Mouse (Mus musculus): ENCODE results near the gene Chd9. TPM values are rescaled to one million over a fixed set of nuclear protein-coding genes. Genes with fewer than 3 reads are reported as not detected.

Chd9 gene
- polyA plus RNA-seq, 1 experiment from 2014 or later = 95.1 TPM

DNA sequence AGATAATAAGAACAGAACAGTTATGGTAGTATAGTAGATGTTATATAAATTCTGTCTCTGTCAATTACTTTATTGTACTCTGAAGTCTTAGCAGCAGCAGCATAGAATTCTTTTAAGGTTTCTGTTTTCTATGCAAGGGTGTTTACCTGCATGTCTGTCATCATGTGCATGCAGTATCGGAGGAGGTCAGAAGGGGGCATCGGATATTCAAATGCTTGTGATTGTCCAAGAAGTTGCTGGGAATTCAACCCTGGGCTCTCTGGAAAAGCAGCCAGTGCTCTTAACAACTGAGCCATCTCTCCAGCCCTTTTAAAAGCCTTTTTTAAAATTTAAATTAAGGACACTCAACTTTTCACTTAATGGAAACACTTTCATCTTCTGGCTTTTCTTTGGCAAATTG lies 251.5 kb downstream of the Chd9 start:
- no peak overlapping the region for H3K9ac ChIP-seq
- no peak overlapping the region for H3K27ac ChIP-seq
- H3K9me3 ChIP-seq = no peaks in the 10 kb centered on the region
- WGBS = 92% methylated on average over 2 of the region's 2 CpGs
- H3K4me2 ChIP-seq = no peak overlapping the region
- H3K27me3 ChIP-seq = no peaks in the 10 kb centered on the region
- H3K4me3 ChIP-seq = no peak overlapping the region
- peaks cover 36% of the 10 kb centered on the region for H3K36me3 ChIP-seq
- ATAC-seq (ENCODE audit: insufficient number of reproducible peaks, insufficient read depth, low FRiP score, low TSS enrichment, low read depth) = no peak
- no peaks in the 10 kb centered on the region for H3K4me1 ChIP-seq

GRCm38 (mm10) chr8:91081911-91082310 lies 253.8 kb downstream of the Chd9 start:
- H3K4me1 ChIP-seq = no peaks in the 10 kb centered on the region
- H3K27me3 ChIP-seq = no peaks in the 10 kb centered on the region
- peaks cover 43% of the 10 kb centered on the region for H3K36me3 ChIP-seq
- H3K9me3 ChIP-seq = no peaks in the 10 kb centered on the region
- no peak overlapping the region for H3K4me2 ChIP-seq
- no peak overlapping the region for H3K9ac ChIP-seq
- no peak overlapping the region for H3K4me3 ChIP-seq
- WGBS = 75% methylated on average over 7 of the region's 7 CpGs
- no peak overlapping the region for H3K27ac ChIP-seq
- no peak for ATAC-seq (ENCODE audit: insufficient number of reproducible peaks, insufficient read depth, low FRiP score, low TSS enrichment, low read depth)

GRCm38 (mm10) chr8:91082428-91082827 lies 254.3 kb downstream of the Chd9 start:
- Histone ChIP-seq H3K9me3 (no peaks in the 10 kb centered on the region), H3K9ac (no peak overlapping the region), H3K4me1 (no peaks in the 10 kb centered on the region), H3K27ac (no peak overlapping the region), H3K4me3 (no peak overlapping the region), H3K4me2 (no peak overlapping the region), H3K36me3 (peaks cover 46% of the 10 kb centered on the region), H3K27me3 (no peaks in the 10 kb centered on the region)
- WGBS = 90% methylated on average over 12 of the region's 12 CpGs
- no peak for ATAC-seq (ENCODE audit: insufficient number of reproducible peaks, insufficient read depth, low FRiP score, low TSS enrichment, low read depth)

DNA sequence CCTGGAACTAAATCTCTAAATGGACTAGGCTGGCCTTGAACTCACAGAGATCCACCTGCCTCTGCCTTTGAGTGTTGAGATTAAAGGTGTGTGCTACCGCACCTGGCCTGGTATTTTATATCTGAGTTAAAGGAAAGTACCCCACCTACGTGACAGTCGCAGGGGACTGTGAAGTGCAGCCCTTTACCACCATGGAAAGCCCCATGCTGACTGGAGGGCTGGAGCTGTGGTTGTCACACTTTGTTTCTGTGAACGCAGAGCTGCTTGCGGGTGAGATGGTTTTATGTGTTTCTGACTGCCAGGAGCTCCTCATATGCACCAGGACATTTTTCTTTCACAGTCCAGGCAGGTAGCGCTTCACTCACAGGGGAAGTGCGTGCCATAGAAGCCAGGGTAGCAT lies 260.3 kb downstream of the Chd9 start:
- no peak overlapping the region for H3K4me3 ChIP-seq

GRCm38 (mm10) chr8:91089601-91090000 lies 261.4 kb downstream of the Chd9 start:
- Histone ChIP-seq H3K4me3 (no peak overlapping the region), H3K9ac (no peak overlapping the region), H3K36me3 (peaks cover 64% of the 10 kb centered on the region), H3K27ac (no peak overlapping the region), H3K4me1 (no peaks in the 10 kb centered on the region), H3K4me2 (no peak overlapping the region), H3K27me3 (no peaks in the 10 kb centered on the region), H3K9me3 (no peaks in the 10 kb centered on the region)
- 91% methylated on average over 2 of the region's 2 CpGs for WGBS
- ATAC-seq (ENCODE audit: insufficient number of reproducible peaks, insufficient read depth, low FRiP score, low TSS enrichment, low read depth) = no peak

More for the DNA sequence above, 260.3 kb downstream of the Chd9 start:
- Histone ChIP-seq H3K4me2 (no peak overlapping the region), H3K36me3 (peaks cover 63% of the 10 kb centered on the region), H3K9me3 (no peaks in the 10 kb centered on the region), H3K27me3 (no peaks in the 10 kb centered on the region), H3K9ac (no peak overlapping the region), H3K27ac (no peak overlapping the region), H3K4me1 (no peaks in the 10 kb centered on the region)
- WGBS = 93% methylated on average over 7 of the region's 7 CpGs
- no peak for ATAC-seq (ENCODE audit: insufficient number of reproducible peaks, insufficient read depth, low FRiP score, low TSS enrichment, low read depth)

GRCm38 (mm10) chr8:91094135-91094534 lies 266.0 kb downstream of the Chd9 start:
- Histone ChIP-seq H3K36me3 (peaks cover 61% of the 10 kb centered on the region), H3K27me3 (no peaks in the 10 kb centered on the region), H3K9me3 (no peaks in the 10 kb centered on the region), H3K4me3 (no peak overlapping the region), H3K9ac (no peak overlapping the region), H3K27ac (no peak overlapping the region), H3K4me2 (no peak overlapping the region), H3K4me1 (no peaks in the 10 kb centered on the region)
- WGBS = 88% methylated on average over 5 of the region's 5 CpGs
- no peak for ATAC-seq (ENCODE audit: insufficient number of reproducible peaks, insufficient read depth, low FRiP score, low TSS enrichment, low read depth)

GRCm38 (mm10) chr8:91098106-91098505 lies 270.0 kb downstream of the Chd9 start:
- no peaks in the 10 kb centered on the region for H3K9me3 ChIP-seq
- WGBS = 93% methylated on average over 6 of the region's 6 CpGs
- H3K4me2 ChIP-seq = no peak overlapping the region
- peaks cover 61% of the 10 kb centered on the region for H3K36me3 ChIP-seq
- no peak overlapping the region for H3K27ac ChIP-seq
- no peak overlapping the region for H3K9ac ChIP-seq
- H3K4me1 ChIP-seq = no peaks in the 10 kb centered on the region
- no peak for ATAC-seq (ENCODE audit: insufficient number of reproducible peaks, insufficient read depth, low FRiP score, low TSS enrichment, low read depth)
- no peaks in the 10 kb centered on the region for H3K27me3 ChIP-seq
- no peak overlapping the region for H3K4me3 ChIP-seq

Small RNA genes lying within 50 kb of the gene (microRNA-seq; reads per million reads assigned to microRNA genes)
- gene Gm44382 = not detected

Other genes starting within 250 kb of the Chd9 start
- 0.37 TPM in 1 of 2 replicates, not detected in the other for gene Gm19935, start 11.0 kb upstream of the Chd9 start, polyA plus RNA-seq (2015; fragmentation: Nextera tagmentation; extraction: Ambion mirVana)
- 16.5 and 19.4 TPM in 2 replicates for gene Rbl2, start 241.7 kb downstream of the Chd9 start, polyA plus RNA-seq (2015; fragmentation: Nextera tagmentation; extraction: Ambion mirVana)